Mouse (Mus musculus): ENCODE results near the gene Ccdc12.

Gene Ccdc12

DNA sequence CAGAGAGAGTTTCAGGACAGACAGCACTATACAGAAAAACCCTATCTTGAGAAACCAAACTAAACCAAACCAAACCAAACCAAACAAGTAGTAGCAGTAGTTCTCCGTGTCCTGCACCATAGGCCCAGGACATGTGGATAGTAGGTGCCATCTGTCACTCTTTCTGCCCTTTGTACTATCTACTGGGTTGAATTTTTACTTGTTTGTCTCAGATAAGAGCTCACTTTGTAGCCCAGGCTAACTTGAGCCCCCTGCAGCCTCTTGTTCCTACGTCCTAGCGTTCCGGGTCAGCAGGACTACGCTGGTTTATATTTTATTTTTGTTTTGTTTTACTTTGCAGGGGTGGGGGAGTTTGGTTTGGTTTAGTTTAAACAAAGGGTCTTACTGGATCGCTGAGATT lies 47.6 kb downstream of the Ccdc12 start:
- DNase-seq (ENCODE audit: low spot score in 2 of 2) = no peak

DNA sequence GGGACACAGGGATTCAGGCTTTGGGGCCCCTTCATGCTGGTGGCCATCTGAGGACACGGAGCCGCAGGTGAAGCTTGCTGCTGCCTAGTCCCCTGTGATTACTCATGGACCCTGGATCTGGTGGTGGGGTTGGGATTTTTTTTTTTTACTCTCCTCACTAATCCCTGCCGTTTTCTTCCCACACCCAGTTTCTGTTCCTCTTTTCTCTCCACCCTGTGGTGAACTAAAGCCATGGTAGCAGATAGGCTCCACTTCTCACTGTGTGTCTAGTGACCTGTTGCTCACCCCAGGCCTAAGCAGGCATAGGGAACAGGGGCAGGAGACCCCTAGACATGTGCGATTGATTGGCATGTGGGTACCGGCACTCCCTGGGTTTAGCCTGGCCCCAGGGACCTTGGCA lies 50.5 kb downstream of the Ccdc12 start:
- DNase-seq (ENCODE audit: low spot score in 2 of 2) = no peak

DNA sequence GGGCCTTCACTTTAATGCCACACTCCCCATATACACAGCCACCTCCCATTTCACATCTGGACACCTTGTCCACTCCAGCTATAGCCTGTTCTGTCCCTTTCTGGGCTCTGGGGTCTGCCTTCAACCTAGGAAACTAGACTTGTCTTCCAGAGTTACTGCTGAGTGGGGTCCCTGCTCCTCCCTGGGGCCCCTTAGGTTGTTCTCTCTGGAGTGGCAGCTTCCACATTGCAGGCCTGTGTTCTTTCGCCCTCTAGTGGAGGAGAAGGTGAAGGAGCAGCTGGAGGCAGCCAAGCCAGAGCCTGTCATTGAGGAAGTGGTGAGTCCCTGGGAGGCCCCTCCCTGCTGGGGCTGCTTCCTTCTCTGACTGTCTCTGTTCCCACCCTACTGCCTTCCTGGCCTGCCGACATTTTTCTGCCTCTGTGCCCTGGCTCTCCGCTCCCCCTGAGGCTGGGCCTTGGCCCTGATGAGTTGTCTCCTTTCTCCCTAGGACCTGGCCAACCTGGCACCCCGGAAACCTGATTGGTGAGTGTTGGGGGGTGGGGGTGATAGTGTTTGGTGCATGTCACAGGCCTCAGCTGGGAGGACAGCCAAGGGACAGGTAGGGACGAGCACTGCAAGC lies 53.4 kb downstream of the Ccdc12 start:
- DNase-seq (ENCODE audit: low spot score in 2 of 2) = peak; percentile 89 to 90

DNA sequence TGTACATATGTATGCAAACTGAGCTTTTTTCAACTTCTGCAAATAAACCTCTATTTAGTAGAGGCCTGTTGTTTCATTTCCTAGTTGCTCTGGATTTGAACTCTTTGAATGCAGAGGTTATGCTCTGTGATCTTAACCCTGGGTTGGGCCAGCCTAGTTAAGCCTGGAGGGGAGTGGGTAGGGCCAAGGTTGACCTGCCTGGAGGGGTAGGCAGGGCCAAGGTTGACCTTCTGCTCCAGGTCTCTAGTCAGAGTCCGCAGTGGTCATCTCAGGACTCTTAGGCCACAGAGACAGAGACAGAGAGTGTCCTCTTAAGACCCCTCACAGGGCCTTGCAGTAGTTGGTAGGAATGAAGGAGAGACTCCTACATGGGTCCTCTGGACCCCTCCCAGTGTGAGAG lies 55.2 kb downstream of the Ccdc12 start:
- DNase-seq (ENCODE audit: low spot score in 2 of 2) = no peak

DNA sequence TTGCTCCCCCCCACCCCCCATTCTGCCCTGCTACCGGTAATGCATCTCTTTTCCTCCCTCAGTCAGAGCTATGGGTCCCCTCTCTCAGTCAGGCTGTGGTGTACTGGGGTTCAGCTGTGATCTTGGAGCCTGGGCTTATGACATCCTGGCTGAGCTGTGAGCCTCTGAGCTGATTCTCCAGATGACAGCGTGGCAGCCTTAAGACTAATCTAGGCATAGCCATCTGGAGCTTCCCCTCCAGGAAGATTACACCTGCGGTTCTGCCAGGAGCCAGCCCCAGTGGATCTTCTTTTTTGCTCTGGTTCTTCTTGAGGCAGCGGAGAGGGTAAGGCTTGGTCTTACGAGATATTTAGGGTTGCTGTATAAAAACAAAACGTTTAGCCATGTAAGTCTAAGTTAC lies 55.7 kb downstream of the Ccdc12 start:
- no peak for DNase-seq (ENCODE audit: low spot score in 2 of 2)

DNA sequence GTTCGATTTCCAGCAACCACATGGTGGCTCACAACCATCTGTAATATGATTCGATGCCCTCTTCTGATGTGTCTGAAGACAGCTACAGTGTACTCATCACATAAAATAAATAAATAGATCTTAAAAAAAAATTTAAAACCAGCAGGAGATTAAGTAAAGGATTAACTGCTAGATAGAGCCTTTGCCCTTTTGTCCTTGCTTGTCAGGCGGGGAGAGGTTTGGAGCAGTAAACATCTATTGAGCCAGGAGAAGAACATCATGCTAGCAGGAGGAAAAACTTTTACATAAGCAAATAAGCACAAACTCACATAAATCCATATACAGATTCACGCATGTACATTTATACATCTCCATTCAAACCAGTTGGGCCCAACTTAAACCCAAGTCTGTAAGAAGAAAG lies 56.2 kb downstream of the Ccdc12 start:
- no peak for DNase-seq (ENCODE audit: low spot score in 2 of 2)

DNA sequence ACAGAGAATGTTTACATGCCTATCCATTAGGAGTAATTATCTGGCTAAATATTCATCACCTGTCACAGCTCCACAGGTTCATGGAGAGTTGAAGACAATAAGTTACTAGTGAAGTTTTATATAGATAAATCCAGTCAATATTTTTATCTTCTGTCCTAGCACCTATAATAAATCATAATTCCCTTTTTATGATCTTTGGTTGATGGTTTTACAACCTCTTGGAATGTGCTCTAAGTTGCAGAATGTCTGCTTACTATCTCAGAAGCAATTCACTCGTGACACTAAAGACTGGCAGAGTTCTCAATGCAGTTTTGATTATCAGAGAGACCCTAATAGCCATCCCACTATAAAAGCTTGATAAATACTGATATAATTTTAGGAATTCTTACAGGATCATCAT lies 57.1 kb downstream of the Ccdc12 start:
- DNase-seq (ENCODE audit: low spot score in 2 of 2) = no peak

DNA sequence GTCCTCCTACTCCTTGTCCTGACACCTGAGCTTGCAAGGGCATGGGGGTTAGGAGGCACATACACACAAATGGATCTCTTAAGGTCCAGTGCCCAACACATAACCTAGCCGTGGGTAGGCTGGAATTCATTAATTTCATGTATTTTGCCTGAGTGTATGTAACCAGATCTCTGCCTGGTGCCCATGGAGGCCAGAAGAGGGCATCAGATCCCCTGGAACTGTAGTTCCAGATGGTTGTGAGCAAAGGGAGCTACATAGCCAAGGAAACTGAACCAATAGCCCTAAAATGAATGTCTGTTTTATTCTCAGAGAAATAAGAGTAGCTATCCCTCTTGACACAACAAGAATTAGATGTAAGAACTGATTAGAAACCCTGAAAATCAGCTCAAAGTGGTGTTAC lies 59.1 kb downstream of the Ccdc12 start:
- DNase-seq (ENCODE audit: low spot score in 2 of 2) = no peak

DNA sequence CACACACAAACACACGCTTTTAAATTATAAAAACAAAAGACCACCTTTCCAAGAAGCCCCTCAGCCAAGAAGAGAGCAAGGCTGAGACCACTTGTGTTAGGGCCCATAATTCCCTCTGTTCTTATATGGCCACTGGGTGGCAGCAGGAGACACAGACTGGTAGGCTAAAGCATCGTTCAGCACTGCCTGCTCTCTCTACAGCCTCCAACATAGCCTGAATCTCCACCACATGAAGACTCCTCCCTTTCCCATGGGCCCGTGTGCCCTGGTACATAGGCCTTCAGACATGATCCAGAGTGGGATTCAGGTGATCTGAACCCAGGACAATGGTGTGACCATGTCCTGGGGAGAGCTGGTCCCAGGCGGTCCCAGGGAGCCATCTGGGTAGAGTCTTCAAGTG lies 60.5 kb downstream of the Ccdc12 start:
- peak in 1 of 2 experiments; percentile 66 for DNase-seq (ENCODE audit: low spot score in 2 of 2)

DNA sequence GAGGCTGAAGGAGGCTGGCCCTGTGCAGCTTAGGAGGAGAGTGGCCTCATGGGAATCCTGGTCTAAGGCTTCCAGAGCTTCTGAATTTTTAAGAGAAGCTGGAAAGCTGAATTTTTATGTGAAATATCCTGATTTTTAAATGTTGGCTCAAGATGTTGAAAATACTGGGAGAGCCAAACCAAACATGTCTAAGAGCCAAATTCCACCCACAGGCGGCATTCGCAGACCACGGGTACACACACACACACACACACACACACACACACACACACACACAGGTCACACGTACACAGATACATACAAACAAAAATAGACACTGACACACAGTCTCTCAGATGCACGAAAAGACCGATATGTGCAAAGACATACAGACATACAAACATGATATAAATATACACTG lies 61.8 kb downstream of the Ccdc12 start:
- no peak for DNase-seq (ENCODE audit: low spot score in 2 of 2)

DNA sequence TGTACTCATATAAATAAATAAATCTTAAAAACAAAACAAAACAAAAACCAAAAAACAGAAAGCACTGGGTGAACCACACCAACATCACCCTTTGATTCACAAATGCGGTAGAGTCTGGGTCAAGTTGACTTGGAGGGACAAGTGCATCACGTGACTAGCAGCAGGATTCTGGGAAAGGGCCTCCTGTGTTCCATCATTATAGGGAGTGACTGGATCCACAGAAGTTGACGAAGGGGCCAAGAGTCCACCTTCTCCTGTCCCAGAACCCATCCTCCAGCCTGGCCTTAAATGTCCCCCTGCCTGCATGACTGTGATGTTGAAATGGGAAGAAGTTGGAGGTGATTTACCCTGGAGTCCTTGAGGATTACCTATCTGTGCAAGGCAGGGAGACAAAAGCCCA lies 62.5 kb downstream of the Ccdc12 start:
- no peak for DNase-seq (ENCODE audit: low spot score in 2 of 2)

DNA sequence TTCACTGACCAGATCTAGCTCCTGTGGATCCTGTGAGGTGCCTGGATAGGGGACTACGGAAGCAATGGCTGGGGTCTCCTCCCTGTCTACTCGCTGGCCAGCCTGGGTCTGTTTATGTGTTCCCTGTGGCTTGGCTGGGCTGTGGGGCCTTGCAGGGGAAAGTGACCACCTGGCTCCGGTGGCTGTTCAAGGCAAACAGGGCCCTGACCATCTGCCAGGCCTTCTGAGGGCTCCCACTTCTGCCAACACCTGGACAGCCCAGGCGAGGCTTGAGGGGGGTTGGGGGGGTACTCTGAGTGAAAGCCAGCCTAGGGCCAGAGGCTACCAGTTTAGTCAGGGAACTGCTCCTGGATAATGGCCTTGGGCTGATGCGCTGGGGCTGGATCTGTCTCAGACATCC lies 63.7 kb downstream of the Ccdc12 start:
- DNase-seq (ENCODE audit: low spot score in 2 of 2) = no peak

DNA sequence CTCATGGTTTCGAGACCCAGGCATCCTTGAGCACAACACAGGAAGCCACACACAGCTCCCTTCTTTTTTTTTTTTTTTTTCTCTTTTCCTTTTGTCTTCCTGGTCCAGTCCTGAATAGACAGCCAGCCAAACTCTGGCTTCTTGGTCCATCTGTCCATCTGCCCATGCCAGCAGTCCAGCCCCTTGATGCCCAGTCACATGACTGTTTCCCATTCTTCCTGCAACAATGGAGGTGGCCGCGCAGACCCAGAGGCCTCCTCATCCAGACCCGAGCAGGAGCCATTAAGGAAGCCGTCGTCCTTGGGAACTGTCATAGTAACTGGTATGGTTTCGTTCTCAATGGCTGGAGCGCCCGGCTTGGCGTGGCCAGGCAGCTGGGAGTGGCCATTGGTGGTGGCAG lies 65.8 kb downstream of the Ccdc12 start:
- no peak for DNase-seq (ENCODE audit: low spot score in 2 of 2)

DNA sequence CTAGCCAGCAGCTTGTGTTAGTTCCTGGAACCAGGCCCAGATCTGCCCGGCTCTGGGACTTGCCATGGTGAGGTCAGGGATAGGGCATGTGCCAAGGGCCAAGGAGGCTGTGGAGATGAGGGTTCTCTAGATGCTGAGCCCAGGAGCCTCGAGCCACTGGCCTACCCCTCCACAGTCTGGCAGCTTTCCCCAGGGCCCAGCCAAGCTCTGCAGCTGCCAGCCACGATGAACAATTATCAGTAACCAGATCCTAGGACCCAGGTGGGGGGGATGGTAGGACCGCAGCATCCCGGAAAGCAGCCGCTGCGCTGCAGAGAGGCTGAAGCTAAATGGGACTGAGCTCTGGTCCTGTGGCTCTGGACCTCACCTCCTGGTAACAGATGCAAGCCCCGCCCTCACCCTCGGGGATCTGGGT lies 69.4 kb downstream of the Ccdc12 start:
- peak in 1 of 2 experiments; percentile 32 for DNase-seq (ENCODE audit: low spot score in 2 of 2)

DNA sequence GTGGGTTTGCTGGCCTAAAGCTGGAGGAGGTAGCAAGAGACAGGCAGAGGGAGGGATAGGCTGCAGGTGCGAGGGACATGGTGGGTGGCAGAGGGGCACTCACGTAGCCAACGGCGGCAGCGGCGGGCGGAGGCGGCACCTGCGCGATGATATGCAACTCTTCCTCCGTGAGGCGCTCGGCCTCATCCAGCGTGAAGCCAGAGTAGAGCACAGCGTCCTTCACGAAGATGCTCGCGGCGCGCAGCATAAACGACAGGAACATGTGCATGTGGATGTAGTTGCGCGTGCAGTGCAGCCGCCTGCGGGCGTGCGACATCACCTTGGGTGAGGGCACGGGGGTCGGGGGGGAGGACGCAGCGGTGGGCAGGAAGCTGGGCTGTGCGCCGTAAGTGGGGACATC lies 70.6 kb downstream of the Ccdc12 start:
- no peak for DNase-seq (ENCODE audit: low spot score in 2 of 2)

DNA sequence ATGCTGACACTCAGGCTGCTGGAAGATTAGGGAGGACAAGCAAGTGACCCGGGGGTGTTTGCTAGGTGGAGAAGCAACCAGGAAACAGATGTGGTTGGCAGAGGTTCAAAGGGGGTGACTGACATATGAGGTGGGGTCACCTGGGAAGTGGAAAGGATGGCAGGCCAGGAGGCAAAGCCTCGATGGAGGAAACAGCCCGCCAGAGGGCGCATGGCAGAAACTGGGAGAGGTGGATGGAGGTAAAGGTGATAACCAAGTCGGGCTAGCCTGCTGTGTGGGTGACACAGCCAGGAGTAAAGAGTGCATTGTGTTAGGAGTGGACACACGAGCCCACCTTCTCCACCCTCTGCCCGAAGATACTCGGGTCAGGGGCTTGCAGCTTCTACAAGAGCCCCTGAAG lies 73.5 kb downstream of the Ccdc12 start:
- no peak for DNase-seq (ENCODE audit: low spot score in 2 of 2)

DNA sequence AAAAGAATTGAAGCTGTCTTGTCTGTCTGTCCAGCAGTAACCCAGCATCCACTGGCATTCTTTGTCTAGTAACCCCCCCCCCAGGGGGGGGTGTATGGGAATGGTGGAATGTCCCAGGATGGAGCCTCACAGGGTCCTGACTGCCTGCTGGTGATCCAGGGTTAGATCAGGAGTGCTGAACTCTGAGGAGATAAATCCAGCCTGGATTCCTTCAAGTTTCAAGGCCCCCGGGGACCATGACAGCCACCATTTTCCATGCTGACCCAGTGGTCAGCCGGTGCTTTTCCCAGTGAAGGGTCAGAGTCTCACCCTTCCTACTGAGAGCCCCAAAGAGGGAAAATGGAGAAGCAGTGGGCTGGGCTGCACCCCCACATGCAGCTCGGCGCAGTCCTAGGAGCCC lies 75.6 kb downstream of the Ccdc12 start:
- DNase-seq (ENCODE audit: low spot score in 2 of 2) = no peak

DNA sequence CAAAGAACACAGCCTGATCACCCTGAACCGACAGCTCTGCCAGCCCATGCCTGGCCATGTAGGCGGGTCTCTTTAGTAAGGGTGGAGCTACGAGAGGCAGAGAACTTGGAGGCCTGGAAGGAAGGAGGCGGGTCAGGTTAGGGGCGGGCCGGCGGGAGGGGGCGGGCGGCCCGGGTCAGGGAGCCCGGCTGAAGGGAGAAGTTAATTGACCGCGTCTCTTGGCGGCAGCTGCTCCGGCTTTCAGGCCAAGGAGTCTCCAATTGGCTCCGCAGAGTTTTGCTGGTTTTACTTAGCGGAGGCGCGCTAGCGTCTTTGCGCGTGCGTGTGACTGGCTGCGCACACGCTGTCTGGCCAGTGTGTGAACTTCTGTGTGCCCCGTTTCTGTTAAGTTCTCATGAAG lies 76.3 kb downstream of the Ccdc12 start:
- DNase-seq (ENCODE audit: low spot score in 2 of 2) = peak; percentile 82 to 83

DNA sequence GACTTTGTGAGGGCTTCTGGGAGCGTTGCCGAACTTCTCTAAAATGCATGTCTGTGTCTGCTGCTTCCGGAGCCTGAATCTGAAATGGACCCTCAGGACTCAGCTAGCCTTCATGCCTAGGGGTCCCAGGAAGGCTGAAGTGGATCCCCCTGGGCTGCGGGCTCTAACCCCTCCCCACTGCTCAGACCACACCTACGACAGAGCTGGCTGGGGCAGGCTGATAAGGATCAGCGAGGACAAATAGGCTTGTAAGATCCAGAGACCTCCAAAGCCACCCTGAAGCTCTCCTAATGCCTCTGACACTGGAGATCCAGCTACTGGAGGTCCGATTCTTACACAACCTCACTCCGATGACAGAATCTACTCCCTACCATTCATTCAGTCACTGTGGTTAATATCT lies 76.8 kb downstream of the Ccdc12 start:
- no peak for DNase-seq (ENCODE audit: low spot score in 2 of 2)

DNA sequence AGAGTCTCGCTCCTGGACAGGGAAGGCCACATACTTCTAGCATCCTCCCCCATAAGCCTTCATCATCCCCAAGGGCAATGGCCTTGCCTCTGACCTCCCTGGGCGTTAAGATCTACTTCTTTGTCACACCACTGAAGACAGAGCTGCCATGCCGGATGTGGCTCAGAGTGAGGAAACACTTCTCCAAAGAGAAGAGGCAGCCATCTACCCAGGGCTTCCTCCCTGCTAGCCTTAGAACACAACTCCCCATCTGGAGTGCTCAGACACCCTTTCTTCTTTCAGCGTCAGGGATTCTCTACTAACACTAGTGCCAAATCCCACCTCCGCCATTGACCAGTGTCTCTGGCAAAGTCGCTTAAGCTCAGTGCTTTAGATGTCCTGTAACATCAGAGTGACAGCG lies 77.9 kb downstream of the Ccdc12 start:
- DNase-seq (ENCODE audit: low spot score in 2 of 2) = no peak

DNA sequence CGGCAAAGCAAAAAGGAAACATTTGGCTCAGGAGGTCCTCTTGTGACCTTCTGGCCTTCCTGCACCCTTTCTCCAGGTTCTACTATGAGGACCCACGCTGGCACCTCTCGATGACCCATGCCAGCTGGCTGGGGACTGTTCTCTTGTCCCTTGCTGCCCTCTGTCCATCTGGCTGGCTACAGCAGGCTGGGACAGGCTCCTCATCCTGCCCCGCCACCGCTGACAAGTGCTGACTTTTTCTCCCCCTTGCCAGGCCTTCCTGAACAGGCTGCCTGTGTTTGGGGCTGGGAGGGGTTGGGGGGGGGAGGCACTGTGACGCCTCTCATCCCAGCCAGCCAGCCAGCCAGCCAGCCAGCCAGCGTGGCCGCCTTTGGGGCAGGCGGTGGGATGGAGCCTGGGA lies 80.1 kb downstream of the Ccdc12 start:
- DNase-seq (ENCODE audit: low spot score in 2 of 2) = peak in 1 of 2 experiments; percentile 19

DNA sequence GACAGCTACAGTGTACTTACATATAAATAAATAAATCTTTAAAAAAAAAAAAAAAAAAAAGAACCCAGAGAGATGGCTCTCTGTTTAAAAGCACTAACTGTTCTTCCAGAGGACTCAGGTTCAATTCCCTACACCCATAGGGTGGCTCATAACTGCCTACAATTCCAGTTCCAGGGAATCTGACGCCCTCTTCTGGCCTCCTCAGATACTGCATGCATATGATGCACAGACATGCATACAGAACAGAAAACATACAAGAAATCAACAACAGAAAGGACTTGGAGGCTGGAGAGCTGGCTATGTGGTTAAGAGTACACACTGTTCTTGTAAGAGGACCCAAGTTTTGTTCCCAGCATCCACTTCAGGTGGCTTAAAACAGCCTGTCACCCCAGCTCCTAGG lies 81.8 kb downstream of the Ccdc12 start:
- no peak for DNase-seq (ENCODE audit: low spot score in 2 of 2)

DNA sequence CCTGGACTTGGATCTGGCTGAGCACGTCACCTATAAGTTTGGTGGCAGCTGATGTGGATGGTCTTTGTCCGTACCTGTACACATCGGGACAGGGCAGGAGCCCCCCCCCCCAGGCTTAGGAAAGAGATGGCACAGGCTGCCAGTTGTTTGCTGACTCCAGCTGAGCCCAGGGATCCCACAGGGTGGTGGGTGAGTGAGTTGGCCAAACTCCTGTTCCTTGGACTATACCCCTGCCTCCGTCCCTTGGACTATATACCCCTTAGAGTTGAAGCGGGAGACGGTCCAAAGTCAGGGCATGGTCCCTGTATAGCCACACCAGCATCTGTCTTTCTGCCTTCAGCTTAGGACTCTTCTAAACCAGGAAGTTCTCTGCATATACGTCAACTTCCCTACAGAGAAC lies 83.7 kb downstream of the Ccdc12 start:
- DNase-seq (ENCODE audit: low spot score in 2 of 2) = no peak

DNA sequence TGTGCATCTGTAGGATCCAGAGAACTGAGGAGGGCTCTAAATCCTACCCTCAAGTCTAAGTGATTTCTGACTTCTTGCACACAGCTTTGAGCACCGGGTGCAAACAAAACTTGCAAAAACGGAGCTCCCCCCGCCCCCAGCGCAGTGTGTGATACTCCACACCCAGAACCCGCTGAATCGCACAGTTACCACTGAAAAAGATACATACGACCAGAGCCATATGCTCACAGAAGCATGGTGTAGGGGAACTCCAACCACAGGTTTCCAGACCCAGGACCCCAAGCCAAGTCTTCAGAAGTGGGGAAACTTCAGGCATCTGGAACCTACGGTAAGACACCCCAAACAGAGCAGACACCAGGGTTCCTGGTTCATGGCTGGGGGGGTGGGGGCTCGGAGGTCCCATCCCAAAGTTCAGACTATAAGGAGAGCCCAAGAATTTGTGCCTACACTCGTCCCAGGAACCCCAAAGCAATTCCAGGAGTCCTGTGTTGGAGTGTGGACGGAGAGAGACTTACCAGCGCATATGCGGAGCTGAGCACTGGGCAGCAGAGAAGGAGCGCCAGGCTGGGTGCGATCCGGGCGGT lies 85.5 kb downstream of the Ccdc12 start, which contains the start of gene Myl3:
Gene Myl3 (plus strand): TSS at position 151 of the 584 bp plus-strand sequence.
- DNase-seq (ENCODE audit: low spot score in 2 of 2) = no peak
